Mouse (Mus musculus): ENCODE data around the gene Gnas.
"Not testable (repeated sequence)": the region's sequence is repeated elsewhere in the genome, so short reads cannot be mapped to it uniquely, and the experiment has no call there.

Gene Gnas

GRCm38 (mm10) chr2:174294457-174294856 is 10.3 kb downstream of the Gnas start:
- no peak for DNase-seq (ENCODE audit: low spot score in 2 of 2)

- DNase-seq (ENCODE audit: low spot score in 2 of 2) = peak; percentile 81 to 91
Measured at GRCm38 (mm10) chr2:174295175-174295899, 11.2 kb downstream of the Gnas start.

- no peak for DNase-seq (ENCODE audit: low spot score in 2 of 2)
Measured at GRCm38 (mm10) chr2:174295900-174296465, 11.9 kb downstream of the Gnas start.

GRCm38 (mm10) chr2:174297086-174297571 is 13.0 kb downstream of the Gnas start:
- no peak for DNase-seq (ENCODE audit: low spot score in 2 of 2)

DNA sequence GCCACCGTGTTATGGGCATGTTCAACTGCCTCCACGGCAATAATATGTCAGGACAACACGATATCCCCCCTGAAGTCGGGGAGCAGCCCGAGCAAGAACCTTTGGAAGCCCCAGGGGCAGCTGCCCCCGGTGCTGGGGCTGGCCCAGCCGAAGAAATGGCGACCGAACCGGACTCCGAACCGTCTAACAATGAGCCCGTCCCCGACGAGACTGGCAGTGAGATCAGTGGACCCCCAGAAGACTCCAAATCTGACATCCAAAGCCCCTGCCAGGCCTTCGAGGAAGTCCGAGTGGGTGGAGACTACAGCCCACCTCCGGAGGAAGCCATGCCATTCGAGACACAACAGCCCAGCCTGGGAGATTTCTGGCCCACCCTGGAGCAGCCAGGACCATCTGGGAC is 13.7 kb downstream of the Gnas start:
- no peak for DNase-seq (ENCODE audit: low spot score in 2 of 2)

DNA sequence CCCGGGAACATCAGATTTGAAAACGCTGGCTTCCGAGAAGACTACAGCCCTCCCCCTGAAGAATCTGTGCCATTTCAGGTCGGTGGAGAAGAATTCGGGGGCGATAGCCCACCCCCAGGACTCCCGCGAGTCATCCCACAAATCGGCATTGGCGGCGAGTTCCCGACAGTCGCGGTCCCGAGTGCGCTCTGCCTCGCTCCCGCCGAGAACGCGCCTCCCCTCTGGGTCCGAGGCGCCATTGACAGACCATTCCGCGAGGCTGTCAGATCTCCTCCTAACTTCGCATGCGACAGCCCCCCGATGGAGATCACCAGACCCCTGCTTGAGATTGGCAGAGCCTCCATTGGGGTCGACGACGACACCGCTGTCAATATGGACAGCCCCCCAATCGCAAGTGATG is 14.4 kb downstream of the Gnas start:
- DNase-seq (ENCODE audit: low spot score in 2 of 2) = no peak

DNA sequence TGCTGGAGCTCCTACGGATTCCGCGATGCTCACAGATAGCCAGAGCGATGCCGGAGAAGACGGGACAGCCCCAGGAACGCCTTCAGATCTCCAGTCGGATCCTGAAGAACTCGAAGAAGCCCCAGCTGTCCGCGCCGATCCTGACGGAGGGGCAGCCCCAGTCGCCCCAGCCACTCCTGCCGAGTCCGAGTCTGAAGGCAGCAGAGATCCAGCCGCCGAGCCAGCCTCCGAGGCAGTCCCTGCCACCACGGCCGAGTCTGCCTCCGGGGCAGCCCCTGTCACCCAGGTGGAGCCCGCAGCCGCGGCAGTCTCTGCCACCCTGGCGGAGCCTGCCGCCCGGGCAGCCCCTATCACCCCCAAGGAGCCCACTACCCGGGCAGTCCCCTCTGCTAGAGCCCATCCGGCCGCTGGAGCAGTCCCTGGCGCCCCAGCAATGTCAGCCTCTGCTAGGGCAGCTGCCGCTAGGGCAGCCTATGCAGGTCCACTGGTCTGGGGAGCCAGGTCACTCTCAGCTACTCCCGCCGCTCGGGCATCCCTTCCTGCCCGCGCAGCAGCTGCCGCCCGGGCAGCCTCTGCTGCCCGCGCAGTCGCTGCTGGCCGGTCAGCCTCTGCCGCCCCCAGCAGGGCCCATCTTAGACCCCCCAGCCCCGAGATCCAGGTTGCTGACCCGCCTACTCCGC is 15.1 kb downstream of the Gnas start:
- no peak for DNase-seq (ENCODE audit: low spot score in 2 of 2)

DNA sequence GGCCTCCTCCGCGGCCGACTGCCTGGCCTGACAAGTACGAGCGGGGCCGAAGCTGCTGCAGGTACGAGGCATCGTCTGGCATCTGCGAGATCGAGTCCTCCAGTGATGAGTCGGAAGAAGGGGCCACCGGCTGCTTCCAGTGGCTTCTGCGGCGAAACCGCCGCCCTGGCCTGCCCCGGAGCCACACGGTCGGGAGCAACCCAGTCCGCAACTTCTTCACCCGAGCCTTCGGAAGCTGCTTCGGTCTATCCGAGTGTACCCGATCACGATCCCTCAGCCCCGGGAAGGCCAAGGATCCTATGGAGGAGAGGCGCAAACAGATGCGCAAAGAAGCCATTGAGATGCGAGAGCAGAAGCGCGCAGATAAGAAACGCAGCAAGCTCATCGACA is 15.6 kb downstream of the Gnas start:
- no peak for DNase-seq (ENCODE audit: low spot score in 2 of 2)

- no peak for DNase-seq (ENCODE audit: low spot score in 2 of 2)
Measured at GRCm38 (mm10) chr2:174300186-174300585, 16.1 kb downstream of the Gnas start.

GRCm38 (mm10) chr2:174300666-174301065 is 16.5 kb downstream of the Gnas start:
- DNase-seq (ENCODE audit: low spot score in 2 of 2) = no peak

DNA sequence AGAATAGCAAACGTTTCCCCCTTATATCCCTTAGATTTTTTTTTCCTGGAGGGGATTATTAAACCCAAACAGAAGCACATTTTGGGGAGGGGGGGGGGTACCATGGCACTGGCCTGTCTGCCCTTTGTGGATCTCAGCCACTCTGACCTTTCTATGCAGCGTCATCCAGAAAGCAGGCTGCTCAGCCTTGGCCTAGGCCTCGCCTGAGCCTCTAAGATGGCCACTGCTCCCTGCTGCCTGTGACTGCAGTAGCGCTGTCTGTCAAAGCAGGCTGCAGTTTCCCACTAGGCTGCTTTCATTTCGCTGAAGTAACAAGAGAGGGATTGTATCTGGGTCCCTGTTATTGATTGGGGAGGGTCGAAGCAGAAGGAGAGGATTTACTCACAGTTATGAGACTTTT is 18.4 kb downstream of the Gnas start:
- no peak for DNase-seq (ENCODE audit: low spot score in 2 of 2)

DNA sequence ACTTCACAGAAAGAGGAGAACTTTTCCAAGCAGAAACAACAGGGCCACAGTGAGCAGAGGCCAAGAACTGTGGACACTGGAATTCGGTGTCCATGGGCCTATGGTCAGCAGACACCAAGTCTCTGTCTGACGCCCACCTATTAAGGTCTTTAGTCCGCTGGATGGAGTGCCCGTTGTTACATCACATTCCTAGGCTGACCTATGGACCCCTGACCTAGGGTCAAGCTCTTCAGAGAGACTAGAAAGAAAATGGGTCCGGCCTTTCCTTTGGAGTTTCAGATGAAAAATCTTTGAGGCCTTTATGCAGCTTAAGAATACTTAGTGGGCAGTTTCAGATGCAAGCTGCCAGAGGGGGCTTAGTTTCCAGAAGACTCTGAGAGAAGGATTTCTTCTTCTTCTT is 21.5 kb downstream of the Gnas start:
- no peak for DNase-seq (ENCODE audit: low spot score in 2 of 2)

GRCm38 (mm10) chr2:174307903-174308302 is 23.8 kb downstream of the Gnas start:
- no peak for DNase-seq (ENCODE audit: low spot score in 2 of 2)

DNA sequence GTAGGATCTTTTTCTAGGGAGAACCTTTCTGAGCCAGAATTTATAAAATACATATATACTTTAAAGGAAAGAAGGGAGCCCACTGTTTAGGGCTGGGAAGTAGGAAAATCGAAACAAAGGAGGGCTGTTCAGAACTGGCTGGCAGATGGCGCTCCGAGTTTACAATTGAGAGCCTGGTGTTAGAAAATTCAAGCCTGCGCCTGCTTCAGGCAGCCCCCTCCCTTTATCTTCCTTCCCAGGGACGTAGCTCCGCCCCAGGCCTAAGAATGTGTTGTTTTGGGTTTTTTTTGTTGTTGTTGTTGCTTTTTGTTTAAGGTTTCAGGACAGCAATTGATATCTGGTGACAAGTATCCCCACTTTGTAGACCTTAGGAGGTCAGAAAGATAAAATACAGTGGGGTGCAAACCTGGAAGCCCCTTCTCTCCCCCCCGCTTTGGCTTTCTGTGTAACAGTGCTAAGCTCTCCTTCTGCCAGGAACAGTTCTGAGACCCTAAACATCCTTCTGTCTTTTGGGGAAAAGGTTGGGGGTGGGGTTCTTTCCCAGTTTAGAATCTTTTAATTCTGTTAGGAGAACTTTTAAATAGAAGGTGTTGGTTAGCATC is 26.9 kb downstream of the Gnas start:
- DNase-seq (ENCODE audit: low spot score in 2 of 2) = no peak

GRCm38 (mm10) chr2:174311613-174312012 is 27.5 kb downstream of the Gnas start:
- no peak for DNase-seq (ENCODE audit: low spot score in 2 of 2)

DNA sequence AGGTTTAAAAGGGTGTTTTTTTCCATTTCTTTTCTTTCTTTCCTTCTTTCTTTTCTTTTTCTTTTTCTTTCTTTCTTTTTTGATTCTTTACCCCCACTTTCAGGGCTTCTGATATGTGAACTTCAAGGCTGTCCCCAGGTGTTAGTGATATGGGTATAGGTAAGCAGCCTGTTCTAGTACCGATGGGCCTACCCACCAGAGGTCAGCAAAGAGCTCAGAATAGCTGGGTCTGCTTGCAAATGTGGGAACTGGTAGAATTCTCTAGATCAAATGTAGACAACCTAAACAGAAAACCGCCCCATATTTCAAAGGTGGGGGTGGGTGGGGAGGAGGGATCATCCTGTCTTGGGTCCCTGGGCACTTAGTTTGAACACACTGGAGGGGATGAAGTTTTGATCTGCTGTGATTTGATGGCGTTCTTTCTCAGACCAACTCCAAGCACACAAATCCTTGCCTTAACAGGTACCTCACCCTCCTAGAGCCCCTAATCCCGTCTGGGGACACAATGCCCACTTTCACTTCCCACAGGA is 28.1 kb downstream of the Gnas start:
- peak; percentile 56 to 77 for DNase-seq (ENCODE audit: low spot score in 2 of 2)

- no peak for DNase-seq (ENCODE audit: low spot score in 2 of 2)
Measured at GRCm38 (mm10) chr2:174312661-174313060, 28.5 kb downstream of the Gnas start.

DNA sequence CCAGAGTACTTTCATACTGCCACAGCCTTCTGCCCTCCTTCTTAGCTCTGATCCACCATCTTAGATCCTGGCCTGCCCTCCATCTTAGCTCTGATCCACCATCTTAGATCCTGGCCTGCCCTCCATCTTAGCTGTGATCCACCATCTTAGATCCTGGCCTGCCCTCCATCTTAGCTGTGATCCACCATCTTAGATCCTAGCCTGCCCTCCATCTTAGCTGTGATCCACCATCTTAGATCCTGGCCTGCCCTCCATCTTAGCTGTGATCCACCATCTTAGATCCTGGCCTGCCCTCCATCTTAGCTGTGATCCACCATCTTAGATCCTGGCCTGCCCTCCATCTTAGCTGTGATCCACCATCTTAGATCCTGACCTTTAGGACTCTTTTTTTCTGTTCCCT is 31.3 kb downstream of the Gnas start:
- not testable (repeated sequence) for DNase-seq (ENCODE audit: low spot score in 2 of 2)

GRCm38 (mm10) chr2:174316661-174317060 is 32.5 kb downstream of the Gnas start:
- DNase-seq (ENCODE audit: low spot score in 2 of 2) = no peak

- DNase-seq (ENCODE audit: low spot score in 2 of 2) = no peak
Measured at GRCm38 (mm10) chr2:174325989-174326388, 41.9 kb downstream of the Gnas start.

DNA sequence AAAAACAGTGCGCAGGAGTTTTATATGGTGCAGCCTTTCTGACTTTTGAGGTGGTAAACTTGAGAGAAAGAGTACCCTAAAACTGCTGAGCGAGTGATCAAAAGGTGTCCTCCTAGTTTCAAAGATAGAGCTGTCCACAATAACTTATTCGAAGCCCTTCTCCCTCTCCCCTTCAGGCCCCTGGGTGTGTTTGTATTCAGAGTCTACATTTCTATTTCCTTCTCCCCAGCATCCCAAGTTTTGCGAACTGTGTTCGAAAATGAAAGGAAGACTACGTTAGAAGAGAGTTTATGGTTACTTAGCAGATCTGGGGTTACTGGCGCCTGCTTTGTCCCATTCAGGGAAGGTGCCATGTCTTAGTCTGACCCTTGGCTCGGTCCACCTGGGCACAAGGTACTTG is 42.4 kb downstream of the Gnas start:
- no peak for DNase-seq (ENCODE audit: low spot score in 2 of 2)

DNA sequence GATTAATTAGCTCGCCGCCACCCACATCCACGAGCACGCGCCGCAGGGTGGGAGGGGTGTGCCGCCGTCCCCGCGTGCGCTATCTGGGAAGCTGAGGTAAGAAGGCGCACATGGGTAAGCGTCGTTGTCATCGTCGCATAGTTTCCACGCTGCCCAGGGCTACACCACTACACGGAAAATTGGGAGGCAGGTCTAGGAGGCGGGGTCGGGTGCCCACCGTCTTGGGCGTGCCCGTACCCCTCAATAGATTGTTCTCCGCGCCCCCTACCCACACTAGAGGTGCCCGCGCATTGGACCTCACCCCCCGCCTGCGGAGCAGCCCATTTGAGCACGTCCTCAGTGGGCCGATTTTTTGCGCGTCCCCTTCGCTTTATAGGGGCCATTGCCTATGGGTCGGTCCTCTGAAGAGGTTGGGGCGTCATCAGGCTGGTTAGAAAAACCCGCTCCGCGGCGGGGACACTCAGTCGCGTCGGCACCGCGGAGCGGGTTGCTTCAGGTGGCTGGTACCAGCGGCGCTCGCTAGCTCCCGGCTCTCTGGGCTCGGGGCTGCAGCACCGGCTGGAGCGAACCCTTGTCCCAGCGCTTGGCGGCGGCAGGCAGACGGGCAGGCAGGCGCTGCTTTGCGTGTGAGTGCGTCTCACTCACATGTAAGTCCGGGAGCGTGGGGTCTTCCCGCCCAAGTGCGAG is 43.3 kb downstream of the Gnas start:
- DNase-seq (ENCODE audit: low spot score in 2 of 2) = peak; percentile 67 to 68
